Mouse (Mus musculus) embryonic facial prominence, embryonic 11.5 days (tissue): Measurements from ENCODE around the gene Fry. TPM values are rescaled to one million over a fixed set of nuclear protein-coding genes. Genes with fewer than 3 reads are reported as not detected.

Source experiments
- ATAC-seq: fragments of 200-750 bp; cut with Nextera tagmentation; replicated peaks from 2 replicates; pipeline ENCODE4 v1.8.0; 2017; ENCODE audit warnings: low read depth; ENCODE audit not compliant: insufficient number of reproducible peaks, low FRiP score, low TSS enrichment
- DNase-seq: peaks from one replicate; pipeline ENCODE4 v3.0.0-alpha.2; 2015; ENCODE audit warnings: low spot score
- H3K27ac ChIP-seq: fragments of 300-500 bp; sonication (generic); replicated peaks from 2 replicates; pipeline ENCODE4 v1.5.1; 2014; ENCODE audit warnings: mild to moderate bottlenecking, low read depth, low read length, control low read depth
- H3K27me3 ChIP-seq: fragments of 300-500 bp; sonication (generic); 2 replicates; pipeline ENCODE4 v1.6.1; 2014; ENCODE audit warnings: mild to moderate bottlenecking, low read length, moderate library complexity, mixed read lengths; ENCODE audit not compliant: control insufficient read depth, insufficient read depth
- H3K36me3 ChIP-seq: fragments of 300-500 bp; sonication (generic); replicated peaks from 2 replicates; pipeline ENCODE4 v1.6.1; 2014; ENCODE audit warnings: low read depth, mild to moderate bottlenecking, low read length, moderate library complexity, mixed read lengths; ENCODE audit not compliant: control insufficient read depth, insufficient read depth
- H3K4me1 ChIP-seq: fragments of 300-500 bp; sonication (generic); 2 replicates; pipeline ENCODE4 v1.6.1; 2014; ENCODE audit warnings: low read length, mixed read lengths; ENCODE audit not compliant: control insufficient read depth, insufficient read depth
- H3K4me2 ChIP-seq: fragments of 300-500 bp; sonication (generic); 2 replicates; pipeline ENCODE4 v1.6.1; 2014; ENCODE audit warnings: low read depth, mild to moderate bottlenecking, control low read depth, low read length, moderate library complexity
- H3K4me3 ChIP-seq: fragments of 300-500 bp; sonication (generic); 2 replicates; pipeline ENCODE4 v1.5.1; 2014; ENCODE audit warnings: low read depth, low read length, control low read depth
- H3K9ac ChIP-seq: fragments of 300-500 bp; sonication (generic); replicated peaks from 2 replicates; pipeline ENCODE4 v1.6.1; 2014; ENCODE audit warnings: mild to moderate bottlenecking, control low read depth, low read length
- H3K9me3 ChIP-seq: fragments of 300-500 bp; sonication (generic); replicated peaks from 2 replicates; pipeline ENCODE4 v1.6.1; 2016; ENCODE audit warnings: mild to moderate bottlenecking, low read length, inconsistent platforms, mixed read lengths; ENCODE audit not compliant: control insufficient read depth
- WGBS: fragments of 180-500 bp; shearing (Covaris S2); extraction: QIAGEN DNeasy Blood & Tissue Kit; methylation state at CpG from one replicate; pipeline ENCODE4 v1.1.7; 2014; 5-methylcytosine and 5-hydroxymethylcytosine counted together
- polyA plus RNA-seq: library from polyadenylated mRNA; unstranded; fragments of >200 nt; fragmentation: Nextera tagmentation; extraction: Ambion mirVana; gene quantifications from 2 replicates; pipeline ENCODE4 v1.2.1, GENCODE M21; 2014

Gene Fry
- polyA plus RNA-seq, 1 experiment from 2014 or later, result 8.2 TPM

DNA sequence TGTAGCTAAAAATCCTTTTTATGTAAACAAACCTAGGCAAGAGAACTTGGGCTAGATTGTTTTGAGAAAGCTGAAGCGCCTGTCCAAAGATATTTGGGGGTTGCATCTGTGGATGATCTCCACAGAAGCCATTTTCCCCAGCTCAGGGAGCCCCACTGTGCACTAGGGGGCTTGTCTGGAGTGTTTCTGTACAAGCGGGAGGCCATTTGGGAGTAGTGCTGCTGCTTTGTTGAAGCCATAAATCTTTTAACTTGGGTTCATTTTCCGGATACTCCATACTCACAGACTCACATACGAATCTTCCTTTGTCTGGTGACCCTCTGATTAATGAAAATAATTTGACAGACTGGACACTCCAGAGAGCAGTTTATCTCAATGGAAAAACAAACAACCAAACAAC, 142.9 kb downstream of the Fry start:
- no peak overlapping the region for H3K27ac ChIP-seq

DNA sequence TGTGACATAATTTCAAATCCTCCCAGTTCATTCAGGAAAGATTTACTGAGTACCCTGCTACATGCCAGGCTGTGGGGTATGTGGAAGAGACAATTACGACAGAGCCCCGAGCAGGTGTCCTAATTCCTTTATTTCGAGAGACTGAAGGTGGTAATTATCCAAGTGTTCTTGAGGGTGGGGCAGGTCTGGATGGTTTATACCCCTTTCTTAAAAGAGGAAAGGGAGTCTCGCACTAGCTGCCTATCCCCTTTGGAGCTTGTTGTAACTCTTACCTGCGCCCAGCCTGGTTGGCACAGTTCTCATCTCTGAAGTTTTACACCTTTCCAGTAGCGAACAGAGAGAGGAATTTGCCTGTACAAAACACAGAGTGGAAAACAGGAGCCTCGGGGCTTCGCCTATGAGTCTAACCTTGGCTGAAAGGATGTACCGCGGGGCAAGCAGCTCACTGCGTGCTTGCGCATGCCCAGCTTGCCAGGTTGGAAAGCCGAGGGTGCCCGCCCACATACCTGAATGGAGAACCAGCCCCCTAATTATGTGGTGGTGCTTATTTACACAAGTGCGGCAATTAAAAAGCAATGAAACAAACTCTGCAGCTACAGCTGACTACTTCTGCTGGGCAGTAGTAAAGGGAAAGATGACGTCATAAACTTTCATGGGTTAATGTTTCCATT, 143.7 kb downstream of the Fry start:
- DNase-seq (no peak), ATAC-seq (no peak)
- H3K27ac ChIP-seq, result no peak overlapping the region
- H3K4me2 ChIP-seq, result no peak overlapping the region
- H3K36me3 ChIP-seq, result no peaks in the 10 kb centered on the region
- H3K4me1 ChIP-seq, result no peaks in the 10 kb centered on the region
- no peak overlapping the region for H3K9ac ChIP-seq
- no peak overlapping the region for H3K4me3 ChIP-seq
- WGBS, result 77% methylated on average over 16 of the region's 16 CpGs
- no peaks in the 10 kb centered on the region for H3K9me3 ChIP-seq
- no peaks in the 10 kb centered on the region for H3K27me3 ChIP-seq

More for the DNA sequence above, 142.9 kb downstream of the Fry start:
- 75% methylated on average over 4 of the region's 4 CpGs for WGBS
- Histone ChIP-seq H3K4me3 (no peak overlapping the region), H3K4me2 (no peak overlapping the region), H3K27me3 (no peaks in the 10 kb centered on the region), H3K9ac (no peak overlapping the region), H3K36me3 (no peaks in the 10 kb centered on the region), H3K9me3 (no peaks in the 10 kb centered on the region), H3K4me1 (no peaks in the 10 kb centered on the region)
- DNase-seq (no peak), ATAC-seq (no peak)

DNA sequence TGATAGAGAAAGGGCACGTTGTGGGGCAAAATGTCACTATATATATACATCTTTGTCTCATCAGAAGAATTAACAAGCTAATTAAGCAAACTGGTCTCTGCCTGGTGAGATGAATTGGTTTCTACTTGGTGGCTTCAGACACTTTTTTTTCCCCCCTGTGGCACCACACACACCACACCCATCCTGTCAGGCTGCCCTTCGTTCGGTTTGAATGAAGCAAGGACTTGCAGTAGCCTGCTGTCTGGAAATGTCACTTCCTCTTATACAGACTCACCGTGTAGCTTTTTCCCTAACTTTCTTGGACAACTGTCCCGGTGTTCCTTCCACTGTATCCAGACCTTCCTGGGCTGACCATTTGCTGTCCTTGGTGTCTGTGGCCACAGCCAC, 144.3 kb downstream of the Fry start:
- Histone ChIP-seq H3K27me3 (no peaks in the 10 kb centered on the region), H3K4me2 (no peak overlapping the region), H3K9ac (no peak overlapping the region), H3K4me3 (no peak overlapping the region), H3K27ac (no peak overlapping the region), H3K9me3 (no peaks in the 10 kb centered on the region), H3K36me3 (no peaks in the 10 kb centered on the region), H3K4me1 (no peaks in the 10 kb centered on the region)
- WGBS, result 72% methylated on average over 5 of the region's 5 CpGs
- ATAC-seq (no peak), DNase-seq (no peak)

DNA sequence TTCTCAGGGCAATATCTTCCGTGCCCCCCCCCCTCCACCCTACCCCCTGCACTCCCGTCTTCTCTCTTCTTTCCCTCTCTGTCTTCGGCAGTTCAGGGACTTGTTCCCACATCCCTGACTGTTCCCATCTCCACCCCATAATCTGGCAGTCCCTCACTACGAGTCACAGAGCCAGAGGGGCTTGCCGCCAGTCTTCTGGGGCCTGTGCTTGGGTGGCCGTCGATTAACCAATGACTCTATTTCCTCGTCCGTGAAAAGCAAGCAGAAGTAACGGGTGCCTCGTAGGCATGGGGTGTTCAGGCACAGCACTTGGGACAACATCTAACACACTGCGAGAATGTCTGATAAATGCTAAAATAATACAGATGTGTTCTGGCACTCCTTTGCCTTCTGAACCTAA, 144.7 kb downstream of the Fry start:
- DNase-seq (no peak), ATAC-seq (no peak)
- 74% methylated on average over 12 of the region's 12 CpGs for WGBS
- no peak overlapping the region for H3K9ac ChIP-seq
- H3K4me3 ChIP-seq, result no peak overlapping the region
- H3K27ac ChIP-seq, result no peak overlapping the region
- H3K4me2 ChIP-seq, result no peak overlapping the region
- no peaks in the 10 kb centered on the region for H3K27me3 ChIP-seq
- H3K9me3 ChIP-seq, result no peaks in the 10 kb centered on the region
- H3K4me1 ChIP-seq, result no peaks in the 10 kb centered on the region
- H3K36me3 ChIP-seq, result no peaks in the 10 kb centered on the region

DNA sequence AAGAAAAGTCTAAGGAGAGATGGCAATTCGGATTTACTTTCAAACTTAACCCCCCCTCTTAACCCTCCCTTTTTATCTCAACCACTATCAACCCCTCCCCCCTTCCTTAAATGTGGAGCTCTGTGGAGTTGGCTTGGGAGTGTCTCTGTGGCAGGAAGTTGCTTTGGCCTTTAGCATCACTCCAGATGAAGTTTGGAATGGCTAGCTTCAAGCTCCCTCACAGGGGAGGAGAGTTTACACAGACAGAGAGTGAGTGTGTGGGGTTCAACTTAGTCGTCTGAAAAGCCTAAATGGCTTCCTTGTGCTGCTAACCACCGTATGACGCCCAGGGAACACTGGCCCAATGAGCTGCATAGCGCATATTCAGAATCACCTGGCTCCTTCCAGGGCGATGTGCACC, 145.2 kb downstream of the Fry start:
- Histone ChIP-seq H3K4me1 (no peaks in the 10 kb centered on the region), H3K27me3 (no peaks in the 10 kb centered on the region), H3K27ac (no peak overlapping the region), H3K4me2 (no peak overlapping the region), H3K9ac (no peak overlapping the region), H3K9me3 (no peaks in the 10 kb centered on the region), H3K4me3 (no peak overlapping the region), H3K36me3 (no peaks in the 10 kb centered on the region)
- 62% methylated on average over 6 of the region's 6 CpGs for WGBS
- ATAC-seq (no peak), DNase-seq (no peak)

DNA sequence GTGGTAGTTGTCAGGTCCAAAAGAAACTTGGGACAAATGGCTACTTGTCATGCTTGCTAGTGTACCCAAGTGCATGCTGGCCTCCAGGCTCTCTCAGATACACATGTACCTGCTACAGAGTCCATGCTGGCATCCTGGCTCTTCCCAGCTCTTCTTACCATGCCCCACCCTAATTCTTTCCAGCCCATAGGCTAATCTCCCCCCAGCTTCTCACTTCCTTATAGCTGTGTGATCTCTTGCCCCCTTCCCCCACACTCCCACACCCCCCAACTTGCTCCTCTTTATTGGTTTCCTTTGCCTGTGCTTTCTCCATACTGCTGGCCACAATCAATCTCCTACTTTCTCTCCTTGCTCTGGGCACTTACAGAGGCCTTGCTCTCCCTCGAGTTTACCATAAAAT, 146.6 kb downstream of the Fry start:
- ATAC-seq (no peak), DNase-seq (no peak)
- Histone ChIP-seq H3K4me1 (no peaks in the 10 kb centered on the region), H3K36me3 (no peaks in the 10 kb centered on the region), H3K27ac (no peak overlapping the region), H3K27me3 (no peaks in the 10 kb centered on the region), H3K9me3 (no peaks in the 10 kb centered on the region), H3K4me2 (no peak overlapping the region), H3K4me3 (no peak overlapping the region), H3K9ac (no peak overlapping the region)
- 65% methylated on average over 1 of the region's 1 CpGs for WGBS

DNA sequence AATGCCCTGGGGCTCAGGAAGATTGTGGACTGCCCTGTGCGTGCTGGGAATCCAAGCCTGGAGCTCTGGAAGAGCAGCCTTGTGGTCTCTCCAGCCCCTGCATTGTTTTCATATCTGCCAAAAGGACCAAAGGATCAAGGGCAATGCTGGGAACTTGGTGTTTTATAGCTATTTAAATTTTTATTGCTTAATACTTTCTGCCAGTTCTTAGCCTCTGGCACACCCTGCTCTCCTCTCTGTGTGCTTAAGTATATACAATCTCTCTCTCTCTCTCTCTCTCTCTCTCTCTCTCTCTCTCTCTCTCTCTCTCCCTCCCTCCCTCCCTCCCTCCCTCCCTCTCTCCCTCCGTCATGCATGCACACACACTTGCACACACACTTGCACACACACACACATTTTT, 147.5 kb downstream of the Fry start:
- 65% methylated on average over 2 of the region's 2 CpGs for WGBS
- Histone ChIP-seq H3K4me3 (no peak overlapping the region), H3K36me3 (no peaks in the 10 kb centered on the region), H3K9ac (no peak overlapping the region), H3K27me3 (no peaks in the 10 kb centered on the region), H3K9me3 (no peaks in the 10 kb centered on the region), H3K4me1 (no peaks in the 10 kb centered on the region), H3K27ac (no peak overlapping the region), H3K4me2 (no peak overlapping the region)
- ATAC-seq, result no peak
- no peak for DNase-seq

DNA sequence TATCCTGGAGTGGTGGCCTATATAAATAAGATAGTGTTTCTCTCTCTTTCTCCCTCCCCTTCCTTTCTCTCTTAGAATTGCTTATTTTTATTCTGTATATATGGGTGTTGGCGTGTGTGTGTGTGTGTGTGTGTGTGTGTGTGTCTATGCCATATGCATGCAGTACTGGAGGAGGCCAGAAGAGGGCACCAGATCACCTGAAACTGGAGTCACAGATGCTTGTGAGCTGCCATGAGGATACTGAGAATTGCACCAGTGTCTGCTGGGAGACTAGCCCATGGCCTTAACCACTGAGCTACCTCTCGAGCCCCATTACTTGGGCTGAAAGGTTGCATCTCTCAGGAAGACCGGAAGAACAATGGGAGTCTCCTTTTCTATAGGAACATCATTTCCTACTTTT, 149.8 kb downstream of the Fry start:
- no peak overlapping the region for H3K27ac ChIP-seq
- H3K9me3 ChIP-seq, result no peaks in the 10 kb centered on the region
- no peak for DNase-seq
- H3K36me3 ChIP-seq, result no peaks in the 10 kb centered on the region
- 98% methylated on average over 3 of the region's 3 CpGs for WGBS
- H3K4me1 ChIP-seq, result no peaks in the 10 kb centered on the region
- no peak overlapping the region for H3K4me3 ChIP-seq
- ATAC-seq, result no peak
- no peak overlapping the region for H3K4me2 ChIP-seq
- no peak overlapping the region for H3K9ac ChIP-seq
- H3K27me3 ChIP-seq, result no peaks in the 10 kb centered on the region
